In the genomic region with DNA sequence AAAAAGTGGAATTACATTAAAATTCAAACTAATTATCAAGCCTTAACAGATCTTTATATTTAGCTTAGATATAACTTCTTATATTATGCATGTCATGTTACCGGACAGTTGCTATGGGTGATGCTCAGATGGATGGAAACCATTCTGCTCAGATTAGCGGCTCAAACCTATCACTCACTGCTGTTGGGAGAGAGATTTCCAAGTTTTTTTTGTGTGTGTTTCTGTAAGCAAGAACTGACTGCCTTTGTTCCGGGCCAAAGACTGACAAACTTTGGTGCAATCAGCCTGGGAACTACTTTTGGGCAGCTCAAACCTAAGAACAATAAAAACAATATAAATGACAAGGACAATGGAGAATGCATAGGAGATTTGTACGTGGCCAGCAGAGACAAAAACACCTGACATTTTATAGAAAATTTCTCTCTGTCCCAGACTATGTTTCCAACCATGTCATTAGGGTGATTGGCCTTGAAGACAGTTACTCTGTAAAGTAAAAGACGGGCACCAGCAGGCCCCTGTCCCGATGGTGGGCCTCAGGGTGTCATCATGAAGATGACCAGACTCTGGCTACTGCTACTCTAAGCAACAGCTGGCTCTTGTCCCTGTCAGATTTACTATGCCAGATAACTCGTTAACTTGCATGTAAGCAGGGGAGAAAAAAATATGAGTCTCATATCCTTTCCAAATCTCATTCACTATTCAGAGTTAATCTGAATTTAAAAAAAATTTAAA, we compare ENCODE assay signal across 26 mouse cellular contexts. TPM values are rescaled to one million over a fixed set of nuclear protein-coding genes. Genes with fewer than 3 reads are reported as not detected.
DNase-seq lines count a peak whose midpoint lies in the region; ATAC-seq lines count a peak whose summit lies in the region.
"Had no signal": no experiment of that assay in that cellular context is flagged by ENCODE, and none has a peak within 500 bp of the region (broad histone marks: within the 10 kb centered on the region; RNA-seq: fewer than 3 reads in every experiment).

No protein-coding gene starts in this region.

- H3K9ac ChIP-seq in intestine, embryonic 16.5 days (ENCODE audit: low read depth, low read length) = no peak overlapping the region
- no peak overlapping the region for H3K9ac ChIP-seq in intestine, embryonic 15.5 days
- H3K9ac ChIP-seq in kidney, embryonic 15.5 days = no peak overlapping the region
- H3K9ac ChIP-seq in midbrain, embryonic 13.5 days (replicated peaks) = no peak overlapping the region
- H3K9ac ChIP-seq: embryonic facial prominence, embryonic 12.5 days; forebrain, embryonic 15.5 days; heart, embryonic 15.5 days; liver, embryonic 14.5 days; neural tube, embryonic 15.5 days had no signal

- no peak overlapping the region for H3K27ac ChIP-seq in intestine, embryonic 16.5 days (ENCODE audit: low read length)
- no peak overlapping the region for H3K27ac ChIP-seq in intestine, embryonic 15.5 days
- H3K27ac ChIP-seq in kidney, embryonic 15.5 days = no peak overlapping the region
- H3K27ac ChIP-seq in midbrain, embryonic 13.5 days = no peak overlapping the region
- H3K27ac ChIP-seq: embryonic facial prominence, embryonic 12.5 days; forebrain, embryonic 15.5 days; heart, embryonic 10.5 days; heart, embryonic 15.5 days; liver, embryonic 14.5 days; macrophage; neural tube, embryonic 15.5 days had no signal

- no peak overlapping the region for H3K4me3 ChIP-seq in intestine, embryonic 16.5 days (ENCODE audit: low read length)
- no peak overlapping the region for H3K4me3 ChIP-seq in intestine, embryonic 15.5 days (replicated peaks)
- no peak overlapping the region for H3K4me3 ChIP-seq in kidney, embryonic 15.5 days (replicated peaks)
- H3K4me3 ChIP-seq in midbrain, embryonic 13.5 days (replicated peaks) = no peak overlapping the region
- H3K4me3 ChIP-seq: embryonic facial prominence, embryonic 12.5 days; forebrain, embryonic 15.5 days; heart, embryonic 10.5 days; heart, embryonic 15.5 days; neural tube, embryonic 15.5 days had no signal

- DNase-seq in kidney, postnatal 10 days = peak; percentile 74
- DNase-seq in kidney, postnatal 4 days = peak; percentile 35 to 51
- DNase-seq in lung, postnatal 14 days = peak; percentile 68
- no peak for DNase-seq in neural tube, embryonic 10.5 days (ENCODE audit: extremely low spot score, low spot score)
- DNase-seq: adrenal gland, adult 8-10 months; cerebellum, adult 2 months; cerebellum, postnatal 25 days; gastrocnemius, postnatal 25 days; heart, adult 11 months; layer of hippocampus, adult 9-11 months; liver; midbrain, embryonic 14.5 days; right cerebral cortex, postnatal 25 days; spleen, adult 18-20 months had no signal

- H3K4me2 ChIP-seq in intestine, embryonic 16.5 days (ENCODE audit: low read depth, low read length) = no peak overlapping the region
- H3K4me2 ChIP-seq in intestine, embryonic 15.5 days (replicated peaks) = no peak overlapping the region
- H3K4me2 ChIP-seq in kidney, embryonic 15.5 days = no peak overlapping the region
- H3K4me2 ChIP-seq in midbrain, embryonic 13.5 days (replicated peaks) = no peak overlapping the region
- H3K4me2 ChIP-seq: embryonic facial prominence, embryonic 12.5 days; forebrain, embryonic 15.5 days; heart, embryonic 15.5 days; neural tube, embryonic 15.5 days had no signal

- 64% methylated on average over 7 of the region's 7 CpGs for WGBS in intestine, embryonic 16.5 days
- WGBS in intestine, embryonic 15.5 days = 59% methylated on average over 7 of the region's 7 CpGs
- WGBS in kidney, embryonic 15.5 days = 67% methylated on average over 7 of the region's 7 CpGs
- WGBS in midbrain, embryonic 13.5 days = 84% methylated on average over 7 of the region's 7 CpGs

- H3K27me3 ChIP-seq in intestine, embryonic 16.5 days (replicated peaks; ENCODE audit: control insufficient read depth, insufficient read depth, low read length) = no peaks in the 10 kb centered on the region
- H3K27me3 ChIP-seq in intestine, embryonic 15.5 days (replicated peaks) = no peaks in the 10 kb centered on the region
- H3K27me3 ChIP-seq in kidney, embryonic 15.5 days = no peaks in the 10 kb centered on the region
- H3K27me3 ChIP-seq in midbrain, embryonic 13.5 days = no peaks in the 10 kb centered on the region
- H3K27me3 ChIP-seq: CH12.LX; embryonic facial prominence, embryonic 12.5 days; forebrain, embryonic 15.5 days; heart, embryonic 15.5 days; neural tube, embryonic 15.5 days had no signal

- ATAC-seq in intestine, embryonic 16.5 days = 0 out of 2 replicates have a peak, but pooled peaks have one; percentile 42
- no peak for ATAC-seq in intestine, embryonic 15.5 days
- no peak; the same call in 1 of the 2 replicates for ATAC-seq in kidney, embryonic 15.5 days (replicated peaks; ENCODE audit: low FRiP score)
- ATAC-seq in midbrain, embryonic 13.5 days = no peak
- ATAC-seq: forebrain, embryonic 15.5 days had no signal

- H3K4me1 ChIP-seq in intestine, embryonic 16.5 days (ENCODE audit: control insufficient read depth, insufficient read depth, low read length) = no peaks in the 10 kb centered on the region
- no peaks in the 10 kb centered on the region for H3K4me1 ChIP-seq in intestine, embryonic 15.5 days (replicated peaks)
- H3K4me1 ChIP-seq in kidney, embryonic 15.5 days = no peaks in the 10 kb centered on the region
- no peaks in the 10 kb centered on the region for H3K4me1 ChIP-seq in midbrain, embryonic 13.5 days (replicated peaks)
- H3K4me1 ChIP-seq: embryonic facial prominence, embryonic 12.5 days; forebrain, embryonic 15.5 days; heart, embryonic 10.5 days; heart, embryonic 15.5 days; neural tube, embryonic 15.5 days had no signal

- no peaks in the 10 kb centered on the region for H3K9me3 ChIP-seq in intestine, embryonic 16.5 days (ENCODE audit: control insufficient read depth, low read length)
- no peaks in the 10 kb centered on the region for H3K9me3 ChIP-seq in intestine, embryonic 15.5 days
- no peaks in the 10 kb centered on the region for H3K9me3 ChIP-seq in kidney, embryonic 15.5 days (replicated peaks)
- H3K9me3 ChIP-seq in midbrain, embryonic 13.5 days = no peaks in the 10 kb centered on the region
- H3K9me3 ChIP-seq: embryonic facial prominence, embryonic 12.5 days; forebrain, embryonic 15.5 days; heart, embryonic 10.5 days; heart, embryonic 15.5 days; neural tube, embryonic 15.5 days had no signal

- no peaks in the 10 kb centered on the region for H3K36me3 ChIP-seq in intestine, embryonic 16.5 days (ENCODE audit: control insufficient read depth, insufficient read depth, low read length)
- H3K36me3 ChIP-seq in intestine, embryonic 15.5 days = no peaks in the 10 kb centered on the region
- H3K36me3 ChIP-seq in kidney, embryonic 15.5 days = peaks cover 17% of the 10 kb centered on the region
- H3K36me3 ChIP-seq in midbrain, embryonic 13.5 days = peaks cover 10% of the 10 kb centered on the region; the same call in 1 of the 2 replicates
- H3K36me3 ChIP-seq: forebrain, embryonic 15.5 days; neural tube, embryonic 15.5 days had no signal

RNA-seq across cellular contexts. Expression of a gene that starts 45.2 kb away (rescaled TPM):
- 28.7 and 31.5 TPM in 2 replicates for polyA plus RNA-seq in intestine, embryonic 16.5 days (2015; fragmentation: Nextera tagmentation; extraction: Ambion mirVana)
- 26.8 and 28.7 TPM in 2 replicates for polyA plus RNA-seq in intestine, embryonic 15.5 days (2015; fragmentation: Nextera tagmentation; extraction: Ambion mirVana)
- polyA plus RNA-seq in kidney, embryonic 15.5 days (2015; fragmentation: Nextera tagmentation; extraction: Ambion mirVana) = 122 and 126 TPM in 2 replicates
- 16.5 and 17.5 TPM in 2 replicates for polyA plus RNA-seq in midbrain, embryonic 13.5 days (2015; fragmentation: Nextera tagmentation; extraction: Ambion mirVana)
- polyA plus RNA-seq: macrophage had no signal
